In genomic region chr15:85889235-85889634, GRCm38 (mm10) we compare ENCODE assay signal across 35 mouse cellular contexts.
"Had no signal": no experiment of that assay in that cellular context is flagged by ENCODE, and none has a peak within 500 bp of the region (broad histone marks: within the 10 kb centered on the region; RNA-seq: fewer than 3 reads in every experiment).

No protein-coding gene starts in this region.

- H3K27ac ChIP-seq: heart, embryonic 10.5 days; heart, embryonic 13.5 days; heart, embryonic 15.5 days; hindbrain, embryonic 10.5 days; hindbrain, embryonic 12.5 days; hindbrain, embryonic 13.5 days; hindbrain, embryonic 14.5 days; hindbrain, embryonic 15.5 days; intestine, embryonic 15.5 days; kidney, embryonic 15.5 days; kidney, postnatal 0 days; layer of hippocampus, adult 2 months; left cerebral cortex, adult 2 months had no signal

- ATAC-seq: hindbrain, embryonic 16.5 days; inflammation-experienced regulatory T-cells, adult 6 months; intestine, embryonic 15.5 days; intestine, embryonic 16.5 days; intestine, postnatal 0 days had no signal

- H3K9me3 ChIP-seq: heart, embryonic 10.5 days; heart, embryonic 12.5 days; heart, embryonic 13.5 days; heart, embryonic 15.5 days; hindbrain, embryonic 10.5 days; hindbrain, embryonic 12.5 days; hindbrain, embryonic 13.5 days; hindbrain, embryonic 15.5 days; intestine, embryonic 15.5 days; kidney, embryonic 15.5 days had no signal

- H3K4me3 ChIP-seq: heart, embryonic 10.5 days; heart, embryonic 12.5 days; heart, embryonic 13.5 days; heart, embryonic 15.5 days; hindbrain, embryonic 10.5 days; hindbrain, embryonic 12.5 days; hindbrain, embryonic 13.5 days; hindbrain, embryonic 15.5 days; intestine, embryonic 15.5 days; kidney, embryonic 15.5 days; layer of hippocampus, adult 2 months; left cerebral cortex, adult 2 months had no signal

- H3K9ac ChIP-seq: heart, embryonic 12.5 days; heart, embryonic 13.5 days; heart, embryonic 15.5 days; hindbrain, embryonic 12.5 days; hindbrain, embryonic 13.5 days; hindbrain, embryonic 14.5 days; hindbrain, embryonic 15.5 days; intestine, embryonic 15.5 days; kidney, embryonic 15.5 days had no signal

- DNase-seq: heart, postnatal 10 days; heart, postnatal 14 days; heart, postnatal 36 days; heart, postnatal 4 days; kidney, adult 11 months; kidney, adult 18-20 months; kidney, adult 2 months; kidney, adult 8-10 months; kidney, adult 9 months; kidney, postnatal 10 days; kidney, postnatal 14 days; kidney, postnatal 25 days; kidney, postnatal 36 days; kidney, postnatal 4 days; layer of hippocampus, adult 9-11 months; layer of hippocampus, postnatal 36 days had no signal

- H3K4me1 ChIP-seq: heart, embryonic 10.5 days; intestine, embryonic 15.5 days; kidney, embryonic 15.5 days had no signal

- H3K27me3 ChIP-seq: heart, embryonic 12.5 days; heart, embryonic 13.5 days; heart, embryonic 15.5 days; hindbrain, embryonic 12.5 days; hindbrain, embryonic 13.5 days; hindbrain, embryonic 15.5 days; intestine, embryonic 15.5 days; kidney, embryonic 15.5 days had no signal

- H3K4me2 ChIP-seq: heart, embryonic 11.5 days; heart, embryonic 12.5 days; heart, embryonic 13.5 days; heart, embryonic 15.5 days; hindbrain, embryonic 12.5 days; hindbrain, embryonic 13.5 days; hindbrain, embryonic 14.5 days; hindbrain, embryonic 15.5 days; intestine, embryonic 15.5 days; kidney, embryonic 15.5 days had no signal
